Mouse (Mus musculus) frontal cortex, postnatal 10 days (tissue): ENCODE data around the gene Srd5a3.

Experiments
- DNase-seq, 2 experiments: peaks; one replicate each; pipeline ENCODE4 v3.0.0; 2022; ENCODE audit warnings: low spot score in 2 of 2, mixed read lengths in 1 of 2

Gene Srd5a3

GRCm38 (mm10) chr5:76152956-76153355 lies 12.9 kb downstream of the Srd5a3 start:
- DNase-seq = no peak

GRCm38 (mm10) chr5:76153430-76153829 lies 13.4 kb downstream of the Srd5a3 start:
- no peak for DNase-seq

GRCm38 (mm10) chr5:76154434-76155165 lies 14.5 kb downstream of the Srd5a3 start:
- DNase-seq = no peak

GRCm38 (mm10) chr5:76159555-76159954 lies 19.5 kb downstream of the Srd5a3 start:
- no peak for DNase-seq

GRCm38 (mm10) chr5:76160086-76160485 lies 20.0 kb downstream of the Srd5a3 start:
- no peak for DNase-seq

GRCm38 (mm10) chr5:76161491-76161890 lies 21.4 kb downstream of the Srd5a3 start:
- no peak for DNase-seq

- DNase-seq = no peak
These were observed 22.9 kb downstream of the Srd5a3 start for GRCm38 (mm10) chr5:76162926-76163325.

- no peak for DNase-seq
These were observed 23.8 kb downstream of the Srd5a3 start for GRCm38 (mm10) chr5:76163828-76164390.

- DNase-seq = no peak
These were observed 24.8 kb downstream of the Srd5a3 start for GRCm38 (mm10) chr5:76164827-76165226.

- DNase-seq = no peak
These were observed 30.5 kb downstream of the Srd5a3 start for GRCm38 (mm10) chr5:76170522-76170921.

- no peak for DNase-seq
These were observed 31.0 kb downstream of the Srd5a3 start for GRCm38 (mm10) chr5:76171039-76171438.

- DNase-seq = no peak
These were observed 35.0 kb downstream of the Srd5a3 start for GRCm38 (mm10) chr5:76175051-76175450.

- DNase-seq = no peak
These were observed 36.3 kb downstream of the Srd5a3 start for GRCm38 (mm10) chr5:76176411-76176810.

- no peak for DNase-seq
These were observed 36.8 kb downstream of the Srd5a3 start for GRCm38 (mm10) chr5:76176841-76177240.

- no peak for DNase-seq
These were observed 37.6 kb downstream of the Srd5a3 start for GRCm38 (mm10) chr5:76177664-76178063.

GRCm38 (mm10) chr5:76179171-76179570 lies 39.1 kb downstream of the Srd5a3 start:
- DNase-seq = no peak

GRCm38 (mm10) chr5:76179791-76180190 lies 39.7 kb downstream of the Srd5a3 start:
- no peak for DNase-seq

GRCm38 (mm10) chr5:76182326-76182725 lies 42.3 kb downstream of the Srd5a3 start:
- DNase-seq = no peak

- no peak for DNase-seq
These were observed 43.1 kb downstream of the Srd5a3 start for GRCm38 (mm10) chr5:76183043-76183749.

GRCm38 (mm10) chr5:76183750-76184261 lies 43.7 kb downstream of the Srd5a3 start, which contains the start of gene Tmem165:
Tmem165 (plus strand) TSS chr5:76183880.
- peak; percentile 89 to 93 for DNase-seq

GRCm38 (mm10) chr5:76184286-76185080 lies 44.4 kb downstream of the Srd5a3 start:
- peak; percentile 29 to 67 for DNase-seq

GRCm38 (mm10) chr5:76187885-76188284 lies 47.8 kb downstream of the Srd5a3 start:
- DNase-seq = no peak
